Mouse (Mus musculus) limb, embryonic 14.5 days (tissue): ENCODE measurements around the gene Lysmd3. TPM values are rescaled to one million over a fixed set of nuclear protein-coding genes. Genes with fewer than 3 reads are reported as not detected.
A peak's percentile ranks its signal among the peaks of the same experiment; 100 is the strongest.
"Not testable (repeated sequence)": the region's sequence is repeated elsewhere in the genome, so short reads cannot be mapped to it uniquely, and the experiment has no call there.

Source experiments
- ATAC-seq: fragments of 200-750 bp; cut with Nextera tagmentation; 2 replicates; pipeline ENCODE4 v1.8.0; 2017; ENCODE audit warnings: low read depth, moderate number of reproducible peaks, moderate TSS enrichment; ENCODE audit not compliant: low FRiP score
- DNase-seq: peaks from one replicate; pipeline ENCODE4 v3.0.0-alpha.2; 2015; ENCODE audit warnings: low spot score
- H3K27ac ChIP-seq: fragments of 300-500 bp; sonication (generic); replicated peaks from 2 replicates; pipeline ENCODE4 v1.5.1; 2014; ENCODE audit warnings: low read depth, mild to moderate bottlenecking, low read length, moderate library complexity, mixed read lengths
- H3K27me3 ChIP-seq: fragments of 300-500 bp; sonication (generic); 2 replicates; pipeline ENCODE4 v1.6.1; 2014; ENCODE audit warnings: low read length, mixed read lengths; ENCODE audit not compliant: control insufficient read depth, insufficient read depth
- H3K36me3 ChIP-seq: fragments of 300-500 bp; sonication (generic); 2 replicates; pipeline ENCODE4 v1.6.1; 2014; ENCODE audit warnings: mild to moderate bottlenecking, low read length, moderate library complexity, mixed read lengths; ENCODE audit not compliant: control insufficient read depth, insufficient read depth
- H3K4me1 ChIP-seq: fragments of 300-500 bp; sonication (generic); 2 replicates; pipeline ENCODE4 v1.6.1; 2014; ENCODE audit warnings: antibody characterized with exemption, low read length, mixed read lengths; ENCODE audit not compliant: control insufficient read depth, insufficient read depth
- H3K4me2 ChIP-seq: fragments of 300-500 bp; sonication (generic); replicated peaks from 2 replicates; pipeline ENCODE4 v1.6.1; 2014; ENCODE audit warnings: low read depth, mild to moderate bottlenecking, low read length, moderate library complexity; ENCODE audit not compliant: severe bottlenecking
- H3K4me3 ChIP-seq: fragments of 300-500 bp; sonication (generic); replicated peaks from 2 replicates; pipeline ENCODE4 v1.5.1; 2014; ENCODE audit warnings: low read length
- H3K9ac ChIP-seq: fragments of 300-500 bp; sonication (generic); 2 replicates; pipeline ENCODE4 v1.6.1; 2014; ENCODE audit warnings: mild to moderate bottlenecking, low read depth, low read length, moderate library complexity; ENCODE audit not compliant: severe bottlenecking
- H3K9me3 ChIP-seq: fragments of 300-500 bp; sonication (generic); 2 replicates; pipeline ENCODE4 v1.6.1; 2016; ENCODE audit warnings: low read length; ENCODE audit not compliant: control insufficient read depth
- POLR2A ChIP-seq: fragments of 200-500 bp; IDR thresholded peaks from 2 replicates; pipeline ENCODE4 v1.8.0; 2012; ENCODE audit warnings: inconsistent platforms, mild to moderate bottlenecking, moderate library complexity, borderline replicate concordance; ENCODE audit not compliant: insufficient read depth, insufficient read length; ENCODE audit errors: extremely low read depth
- WGBS: fragments of 180-500 bp; shearing (Covaris S2); extraction: QIAGEN DNeasy Blood & Tissue Kit; methylation state at CpG from one replicate; pipeline ENCODE4 v1.1.7; 2014; 5-methylcytosine and 5-hydroxymethylcytosine counted together
- polyA plus RNA-seq, 2 experiments: library from polyadenylated mRNA; depleted of rRNA in 1 of 2; stranded (reverse) in 1 of 2; unstranded in 1 of 2; fragments of >200 nt; fragmentation: Nextera tagmentation in 1 of 2; extraction: Ambion mirVana in 1 of 2; gene quantifications; 2 replicates each; pipeline versions ENCODE4 v1.2.1 to v1.2.3; 2012 to 2014

Gene Lysmd3
- polyA plus RNA-seq, 2 experiments = 19.3 to 35.1 TPM

DNA sequence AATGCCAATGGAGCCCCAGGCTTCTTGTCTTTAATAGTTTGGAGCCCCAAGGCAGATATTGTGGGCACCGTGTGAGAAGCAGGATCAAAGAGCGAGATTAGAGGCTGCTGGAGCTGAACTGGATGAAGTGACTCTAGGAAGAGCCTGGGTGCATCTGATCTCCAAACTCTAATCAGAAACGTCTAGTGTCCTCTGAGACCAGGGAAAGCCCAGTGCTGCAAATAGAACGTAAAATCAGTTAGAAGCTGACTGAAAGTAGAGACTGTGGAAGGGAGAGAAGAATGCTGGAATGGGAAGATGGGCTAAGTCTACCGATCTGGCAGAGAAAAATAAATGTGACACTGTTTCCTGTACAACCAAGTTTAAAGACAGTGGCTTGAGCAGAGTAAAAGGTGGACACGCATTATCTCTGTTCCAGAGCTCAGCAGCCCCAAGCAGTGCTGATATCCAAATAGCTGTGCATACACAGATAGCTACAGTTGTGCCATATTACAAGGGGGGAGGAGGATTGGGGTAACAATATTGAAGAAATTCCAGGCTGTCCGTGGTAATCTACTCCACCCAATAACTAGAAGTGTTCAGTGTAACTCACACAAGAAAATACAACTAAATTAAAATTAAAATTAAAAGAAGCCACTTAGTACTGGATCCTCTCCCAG is 14.8 kb upstream of the Lysmd3 start:
- peaks cover 9% of the 10 kb centered on the region; the same call in 1 of the 2 replicates for H3K4me1 ChIP-seq
- 58% methylated on average over 7 of the region's 7 CpGs for WGBS
- no peak overlapping the region for H3K9ac ChIP-seq
- no peak for ATAC-seq
- no peaks in the 10 kb centered on the region for H3K36me3 ChIP-seq
- no peak overlapping the region for H3K4me3 ChIP-seq
- no peaks in the 10 kb centered on the region for H3K27me3 ChIP-seq
- no peak overlapping the region for H3K27ac ChIP-seq
- TF ChIP-seq POLR2A = no peak
- no peak for DNase-seq
- H3K9me3 ChIP-seq = no peaks in the 10 kb centered on the region
- no peak overlapping the region for H3K4me2 ChIP-seq

DNA sequence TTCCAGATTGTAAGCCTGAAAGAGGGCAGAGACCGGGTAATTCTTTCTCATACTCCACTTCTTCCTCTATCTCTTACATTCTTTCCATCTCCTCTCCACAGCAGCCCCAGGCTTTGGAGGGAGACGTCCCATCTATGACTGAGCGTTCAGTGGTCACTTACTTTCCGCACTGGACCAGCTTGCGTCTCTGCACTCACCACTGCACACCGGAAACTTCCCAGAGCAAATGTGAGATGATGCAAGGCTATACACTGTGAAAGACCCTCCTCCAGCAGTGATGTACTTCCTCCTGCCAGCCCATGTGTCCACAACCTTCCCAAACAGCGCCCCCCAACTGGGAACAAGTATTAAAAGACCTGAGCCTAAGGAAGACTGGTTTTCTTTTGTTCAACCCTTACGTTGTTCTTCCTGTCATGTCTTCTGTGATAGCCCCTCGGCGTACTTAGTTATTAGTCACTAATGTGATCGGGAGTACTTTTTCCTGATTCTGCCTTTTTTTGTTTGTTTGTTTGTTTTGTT is 13.4 kb upstream of the Lysmd3 start:
- Histone ChIP-seq H3K27me3 (no peaks in the 10 kb centered on the region), H3K9ac (no peak overlapping the region), H3K4me3 (no peak overlapping the region), H3K36me3 (no peaks in the 10 kb centered on the region), H3K4me2 (no peak overlapping the region), H3K4me1 (peaks cover 9% of the 10 kb centered on the region; the same call in 1 of the 2 replicates), H3K9me3 (no peaks in the 10 kb centered on the region), H3K27ac (no peak overlapping the region)
- TF ChIP-seq POLR2A = no peak
- WGBS = 89% methylated on average over 11 of the region's 11 CpGs
- DNase-seq = no peak
- ATAC-seq = no peak

DNA sequence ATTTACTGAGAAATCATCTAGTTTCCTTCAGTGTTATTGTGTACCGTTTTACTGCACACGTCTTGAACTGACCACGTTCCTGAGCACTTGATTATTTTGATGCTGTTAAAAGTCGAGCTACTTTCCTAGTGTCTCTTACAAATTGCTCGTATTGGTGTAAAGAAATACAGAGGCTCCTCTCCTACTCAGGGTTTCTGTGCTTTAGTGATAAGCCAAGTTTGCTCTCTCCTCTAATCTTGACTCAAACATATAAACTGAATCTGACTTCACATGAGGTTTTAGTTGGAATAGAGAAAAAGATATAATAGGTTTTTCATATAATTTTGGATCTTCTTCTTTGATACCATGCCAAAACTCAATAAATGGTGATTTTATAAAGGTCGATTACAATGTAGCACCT is 11.1 kb upstream of the Lysmd3 start:
- Histone ChIP-seq H3K9me3 (no peaks in the 10 kb centered on the region), H3K9ac (no peak overlapping the region), H3K4me3 (no peak overlapping the region), H3K36me3 (no peaks in the 10 kb centered on the region), H3K27me3 (no peaks in the 10 kb centered on the region), H3K4me1 (peaks cover 3% of the 10 kb centered on the region; the same call in 1 of the 2 replicates), H3K27ac (no peak overlapping the region), H3K4me2 (no peak overlapping the region)
- 81% methylated on average over 6 of the region's 6 CpGs for WGBS
- no peak for TF ChIP-seq POLR2A
- no peak for ATAC-seq
- no peak for DNase-seq

DNA sequence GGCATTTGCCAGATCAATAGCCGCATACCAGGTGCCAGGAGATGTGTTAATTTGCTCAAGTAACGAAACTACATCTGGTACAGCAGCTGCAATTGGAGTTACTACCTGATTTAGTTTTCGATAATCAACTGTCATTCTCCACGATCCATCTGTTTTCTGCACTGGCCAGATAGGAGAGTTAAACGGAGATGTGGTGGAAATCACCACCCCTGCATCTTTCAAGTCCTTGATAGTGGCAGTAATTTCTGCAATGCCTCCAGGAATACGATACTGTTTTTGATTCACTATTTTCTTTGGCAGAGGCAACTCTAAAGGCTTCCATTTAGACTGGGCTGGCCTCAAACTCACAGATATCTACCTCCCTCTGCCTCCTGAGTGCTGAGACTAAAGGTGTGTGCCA is 7.1 kb upstream of the Lysmd3 start:
- not testable (repeated sequence) for H3K9ac ChIP-seq, H3K4me3 ChIP-seq, ATAC-seq, H3K9me3 ChIP-seq, DNase-seq, H3K27ac ChIP-seq, H3K27me3 ChIP-seq, H3K4me2 ChIP-seq, H3K4me1 ChIP-seq, H3K36me3 ChIP-seq
- 69% methylated on average over 4 of the region's 6 CpGs for WGBS

DNA sequence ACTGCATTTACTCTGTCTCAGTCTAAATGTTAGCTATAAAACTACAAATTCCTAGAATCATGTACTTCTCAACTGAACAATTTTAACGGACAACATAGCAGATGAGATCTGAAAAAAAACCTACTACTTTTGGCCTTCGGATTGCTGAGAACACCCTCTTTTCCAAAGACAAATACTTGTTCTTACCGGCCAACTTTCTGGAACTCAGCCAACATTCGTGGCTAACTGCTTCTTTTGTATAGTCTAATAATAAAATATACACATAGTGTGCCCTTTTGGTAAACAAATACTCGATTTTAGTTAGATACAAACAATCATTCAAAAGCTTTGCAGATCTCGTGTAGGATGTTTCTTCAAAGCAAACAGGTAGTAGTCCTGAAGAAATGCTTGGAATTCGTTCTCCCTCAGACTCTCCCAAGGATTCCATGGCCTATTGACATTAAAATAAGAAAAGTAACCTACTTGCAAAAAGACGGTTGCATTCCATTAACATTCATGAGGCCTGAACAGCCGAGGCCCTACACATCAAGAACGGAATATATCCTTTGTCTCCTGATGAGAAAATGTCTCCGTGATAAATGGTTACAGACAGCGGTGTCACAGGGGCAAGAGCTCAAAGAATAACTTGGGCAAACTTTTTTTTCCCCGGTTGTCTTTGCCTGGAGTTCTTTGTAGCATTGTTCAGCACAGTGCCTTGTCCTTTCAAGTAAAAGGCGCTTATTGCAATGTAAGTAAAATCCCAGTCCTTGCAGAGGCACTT is 1.2 kb upstream of the Lysmd3 start:
- Histone ChIP-seq H3K36me3 (no peaks in the 10 kb centered on the region), H3K9me3 (no peaks in the 10 kb centered on the region), H3K4me1 (peaks cover 18% of the 10 kb centered on the region), H3K27ac (no peak overlapping the region), H3K4me2 (peak overlapping the region; percentile 60), H3K9ac (no peak overlapping the region), H3K27me3 (no peaks in the 10 kb centered on the region), H3K4me3 (no peak overlapping the region)
- DNase-seq (peak; percentile 23), ATAC-seq (no peak)
- no peak for TF ChIP-seq POLR2A
- WGBS = 43% methylated on average over 14 of the region's 14 CpGs
